Mouse (Mus musculus) activated CD4-positive, CD25-positive, alpha-beta regulatory T cell, adult 4 months (primary cell): ENCODE measurements at regions not wholly inside any gene's neighbourhood (a gene's known extent, or its start where the extent isn't known, plus 50 kb on each side); places are given as distances from the start of the nearest gene placed in this dataset.
A peak's percentile ranks its signal among the peaks of the same experiment; 100 is the strongest.

Experiments used
- ATAC-seq: one replicate; pipeline ENCODE4 v1.8.0; 2017

GRCm38 (mm10) chr12:52622398-52622797 lies 76.8 kb upstream of the Akap6 start:
- no peak for ATAC-seq

- no peak for ATAC-seq
Measured at GRCm38 (mm10) chr12:52623416-52624108, 75.6 kb upstream of the Akap6 start.

- ATAC-seq: no peak
Measured at GRCm38 (mm10) chr12:52624871-52625270, 74.3 kb upstream of the Akap6 start.

- no peak for ATAC-seq
Measured at GRCm38 (mm10) chr12:52628771-52629170, 70.4 kb upstream of the Akap6 start.

GRCm38 (mm10) chr12:52635121-52635878 lies 63.9 kb upstream of the Akap6 start:
- ATAC-seq: no peak

GRCm38 (mm10) chr12:52636186-52636881 lies 62.8 kb upstream of the Akap6 start:
- no peak for ATAC-seq

- no peak for ATAC-seq
Measured at GRCm38 (mm10) chr12:52636920-52637319, 62.3 kb upstream of the Akap6 start.

- ATAC-seq: peak; percentile 46
Measured at GRCm38 (mm10) chr12:52637506-52638249, 61.5 kb upstream of the Akap6 start.

- ATAC-seq: no peak
Measured at GRCm38 (mm10) chr12:52638461-52638860, 60.7 kb upstream of the Akap6 start.

GRCm38 (mm10) chr12:52644059-52644458 lies 55.1 kb upstream of the Akap6 start:
- no peak for ATAC-seq
